Mouse (Mus musculus) CH12.LX (cell line): Measurements from ENCODE around the gene Gmds. TPM values are rescaled to one million over a fixed set of nuclear protein-coding genes. Genes with fewer than 3 reads are reported as not detected.

ENCODE experiments used
- DNase-seq: peaks from one replicate; pipeline ENCODE4 v3.0.0-alpha.2; 2013; ENCODE audit errors: extremely low read depth
- H3K27ac ChIP-seq: 2 replicates; pipeline ENCODE4 v1.5.1; 2012; ENCODE audit warnings: low read depth, mild to moderate bottlenecking, control low read depth, moderate library complexity; ENCODE audit not compliant: insufficient read depth
- H3K27me3 ChIP-seq: replicated peaks from 2 replicates; pipeline ENCODE3; 2012; ENCODE audit warnings: inconsistent platforms
- H3K36me3 ChIP-seq, 2 experiments: replicated peaks in 1 of 2; 2 replicates each; pipeline versions ENCODE3 to v1.6.1; 2012; ENCODE audit warnings: inconsistent platforms in 1 of 2, low read length in 1 of 2, mild to moderate bottlenecking in 1 of 2, mixed read lengths in 1 of 2, moderate library complexity in 1 of 2; ENCODE audit not compliant: control insufficient read depth in 1 of 2, insufficient read depth in 1 of 2
- H3K4me1 ChIP-seq, 2 experiments: 2 replicates each; pipeline ENCODE4 v1.6.1; 2012; ENCODE audit warnings: inconsistent platforms in 1 of 2, moderate library complexity in 1 of 2; ENCODE audit not compliant: insufficient read depth in 2 of 2, control insufficient read depth in 1 of 2
- H3K4me2 ChIP-seq: 2 replicates; pipeline ENCODE4 v1.6.1; 2012; ENCODE audit warnings: low read depth, mild to moderate bottlenecking, control low read depth; ENCODE audit not compliant: poor library complexity, insufficient read depth, severe bottlenecking
- H3K4me3 ChIP-seq, 3 experiments: fragments of 150-350 bp in 1 of 3; sonication (generic) in 1 of 3; replicated peaks in 1 of 3; 2 replicates each; pipeline versions ENCODE3 to v1.5.1; 2011 to 2012; ENCODE audit warnings: low read depth in 2 of 3, low read length in 2 of 3, mild to moderate bottlenecking in 2 of 3, moderate library complexity in 2 of 3, control low read depth in 1 of 3, improper control_type of control experiment in 1 of 3, inconsistent platforms in 1 of 3, mixed read lengths in 1 of 3; ENCODE audit not compliant: poor library complexity in 1 of 3
- H3K79me2 ChIP-seq: replicated peaks from 2 replicates; pipeline ENCODE4 v1.6.1; 2012; ENCODE audit warnings: mild to moderate bottlenecking, moderate library complexity; ENCODE audit not compliant: control insufficient read depth, poor library complexity, insufficient read depth, severe bottlenecking; ENCODE audit errors: extremely low read depth
- H3K9ac ChIP-seq: 2 replicates; pipeline ENCODE4 v1.6.1; 2012; ENCODE audit warnings: low read depth, mild to moderate bottlenecking, control low read depth, moderate library complexity; ENCODE audit not compliant: insufficient read depth
- H3K9me3 ChIP-seq: replicated peaks from 2 replicates; pipeline ENCODE3; 2012; ENCODE audit warnings: low read length, inconsistent platforms, mixed read lengths
- BHLHE40 ChIP-seq: IDR thresholded peaks from 2 replicates; pipeline ENCODE4 v1.6.1; 2011; ENCODE audit warnings: mild to moderate bottlenecking, low read depth, low read length, improper control_type of control experiment
- CHD1 ChIP-seq: IDR thresholded peaks from 2 replicates; pipeline ENCODE4 v1.6.1; 2012; ENCODE audit warnings: low read depth, low read length, improper control_type of control experiment, inconsistent platforms
- CTCF ChIP-seq, 2 experiments: IDR thresholded peaks in 1 of 2; conservative IDR thresholded peaks in 1 of 2; 2 replicates each; pipeline ENCODE4 v1.5.1; 2011 to 2012; ENCODE audit warnings: low read depth in 2 of 2, low read length in 2 of 2, improper control_type of control experiment in 1 of 2, inconsistent platforms in 1 of 2, mild to moderate bottlenecking in 1 of 2, moderate library complexity in 1 of 2
- E2F4 ChIP-seq: IDR thresholded peaks from 2 replicates; pipeline ENCODE4 v1.6.1; 2011; ENCODE audit warnings: low read depth, low read length, improper control_type of control experiment; ENCODE audit not compliant: insufficient replicate concordance
- EP300 ChIP-seq: IDR thresholded peaks from 2 replicates; pipeline ENCODE4 v1.6.1; 2011; ENCODE audit warnings: low read length, improper control_type of control experiment
- GABPA ChIP-seq: IDR thresholded peaks from 2 replicates; pipeline ENCODE4 v1.6.1; 2012; ENCODE audit warnings: low read depth, low read length, improper control_type of control experiment, inconsistent platforms; ENCODE audit not compliant: insufficient replicate concordance
- HCFC1 ChIP-seq: IDR thresholded peaks from 2 replicates; pipeline ENCODE4 v1.6.1; 2012; ENCODE audit warnings: low read depth, mild to moderate bottlenecking, inconsistent platforms, low read length, improper control_type of control experiment
- JUN ChIP-seq: IDR thresholded peaks from 2 replicates; pipeline ENCODE4 v1.6.1; 2011; ENCODE audit warnings: low read depth, mild to moderate bottlenecking, low read length, improper control_type of control experiment, moderate library complexity; ENCODE audit not compliant: insufficient read depth
- KAT2A ChIP-seq: IDR thresholded peaks from 2 replicates; pipeline ENCODE4 v1.6.1; 2012; ENCODE audit warnings: low read length, improper control_type of control experiment, inconsistent platforms; ENCODE audit not compliant: insufficient replicate concordance
- MAFK ChIP-seq: IDR thresholded peaks from 2 replicates; pipeline ENCODE4 v1.6.1; 2011; ENCODE audit warnings: low read length, improper control_type of control experiment; ENCODE audit not compliant: insufficient replicate concordance
- MAX ChIP-seq: IDR thresholded peaks from 2 replicates; pipeline ENCODE4 v1.6.1; 2011; ENCODE audit warnings: low read length, improper control_type of control experiment
- MAZ ChIP-seq: IDR thresholded peaks from 2 replicates; pipeline ENCODE4 v1.6.1; 2012; ENCODE audit warnings: low read depth, mild to moderate bottlenecking, inconsistent platforms, low read length, improper control_type of control experiment, moderate library complexity
- MEF2A ChIP-seq: IDR thresholded peaks from 2 replicates; pipeline ENCODE4 v1.6.1; 2014; ENCODE audit warnings: low read depth, mild to moderate bottlenecking, inconsistent platforms, low read length, improper control_type of control experiment, borderline replicate concordance
- NELFE ChIP-seq: IDR thresholded peaks from 2 replicates; pipeline ENCODE4 v1.6.1; 2011; ENCODE audit warnings: low read depth, low read length, improper control_type of control experiment
- PAX5 ChIP-seq: IDR thresholded peaks from 2 replicates; pipeline ENCODE4 v1.6.1; 2012; ENCODE audit warnings: low read length, inconsistent platforms, mixed read lengths
- POLR2A ChIP-seq: IDR thresholded peaks from 2 replicates; pipeline ENCODE4 v1.6.1; 2011; ENCODE audit warnings: low read depth, mild to moderate bottlenecking, improper control_type of control experiment, low read length
- POLR2AphosphoS2 ChIP-seq: IDR thresholded peaks from 2 replicates; pipeline ENCODE4 v1.6.1; 2011; ENCODE audit warnings: low read depth, low read length, improper control_type of control experiment
- RAD21 ChIP-seq: IDR thresholded peaks from 2 replicates; pipeline ENCODE4 v1.6.1; 2011; ENCODE audit warnings: low read depth, mild to moderate bottlenecking, low read length, improper control_type of control experiment, moderate library complexity
- SMC3 ChIP-seq: IDR thresholded peaks from 2 replicates; pipeline ENCODE4 v1.6.1; 2011; ENCODE audit warnings: low read depth, low read length, improper control_type of control experiment
- TBP ChIP-seq: conservative IDR thresholded peaks from 2 replicates; pipeline ENCODE4 v1.6.1; 2011; ENCODE audit warnings: low read depth, low read length, improper control_type of control experiment
- TCF12 ChIP-seq: IDR thresholded peaks from 2 replicates; pipeline ENCODE4 v1.6.1; 2014; ENCODE audit warnings: low read depth, mild to moderate bottlenecking, inconsistent platforms, low read length, improper control_type of control experiment
- USF2 ChIP-seq: conservative IDR thresholded peaks from 2 replicates; pipeline ENCODE4 v1.6.1; 2011; ENCODE audit warnings: low read depth, low read length, improper control_type of control experiment
- ZC3H11A ChIP-seq: IDR thresholded peaks from 2 replicates; pipeline ENCODE4 v1.6.1; 2012; ENCODE audit warnings: low read depth, mild to moderate bottlenecking, inconsistent platforms, low read length, improper control_type of control experiment
- ZKSCAN1 ChIP-seq: IDR thresholded peaks from 2 replicates; pipeline ENCODE4 v1.6.1; 2012; ENCODE audit warnings: low read depth, inconsistent platforms, low read length, improper control_type of control experiment, borderline replicate concordance
- ZMIZ1 ChIP-seq: IDR thresholded peaks from 2 replicates; pipeline ENCODE4 v1.6.1; 2012; ENCODE audit warnings: low read depth, mild to moderate bottlenecking, inconsistent platforms, low read length, improper control_type of control experiment
- ZNF384 ChIP-seq: IDR thresholded peaks from 2 replicates; pipeline ENCODE4 v1.6.1; 2012; ENCODE audit warnings: low read depth, low read length, improper control_type of control experiment, inconsistent platforms
- dilution Hi-C: fragments of 300-500 bp; cut with MboI; formaldehyde crosslinking; loops from 2 replicates; pipeline ENCODE4 v1.14.3; 2020; ENCODE audit warnings: low sequenced_read_pairs; ENCODE audit not compliant: extremely low pct_unique_long_range_greater_than_20kb, extremely low pct_ligation_motif_present
- in situ Hi-C: fragments of 300-500 bp; cut with MboI; formaldehyde crosslinking; loops from 3 replicates; pipeline ENCODE4 v1.14.3; 2019; ENCODE audit warnings: low sequenced_read_pairs, low pct_ligation_motif_present, low pct_unique_long_range_greater_than_20kb, mixed read lengths
- polyA plus RNA-seq: library from polyadenylated mRNA; unstranded; fragments of >175 nt; gene quantifications from 2 replicates; pipeline ENCODE4 v1.2.1, GENCODE M21; 2012; ENCODE audit warnings: low read depth; ENCODE audit not compliant: insufficient read length
- total RNA-seq, 2 experiments: library from RNA; depleted of rRNA; stranded (reverse); fragments of 300-350 nt in 1 of 2; fragments of >200 nt in 1 of 2; gene quantifications; 2 replicates each; pipeline ENCODE4 v1.2.3; 2012 to 2014

Gmds gene
- total and polyA plus RNA-seq, 3 experiments = 11.0 to 19.3 (median 15.1) TPM

DNA sequence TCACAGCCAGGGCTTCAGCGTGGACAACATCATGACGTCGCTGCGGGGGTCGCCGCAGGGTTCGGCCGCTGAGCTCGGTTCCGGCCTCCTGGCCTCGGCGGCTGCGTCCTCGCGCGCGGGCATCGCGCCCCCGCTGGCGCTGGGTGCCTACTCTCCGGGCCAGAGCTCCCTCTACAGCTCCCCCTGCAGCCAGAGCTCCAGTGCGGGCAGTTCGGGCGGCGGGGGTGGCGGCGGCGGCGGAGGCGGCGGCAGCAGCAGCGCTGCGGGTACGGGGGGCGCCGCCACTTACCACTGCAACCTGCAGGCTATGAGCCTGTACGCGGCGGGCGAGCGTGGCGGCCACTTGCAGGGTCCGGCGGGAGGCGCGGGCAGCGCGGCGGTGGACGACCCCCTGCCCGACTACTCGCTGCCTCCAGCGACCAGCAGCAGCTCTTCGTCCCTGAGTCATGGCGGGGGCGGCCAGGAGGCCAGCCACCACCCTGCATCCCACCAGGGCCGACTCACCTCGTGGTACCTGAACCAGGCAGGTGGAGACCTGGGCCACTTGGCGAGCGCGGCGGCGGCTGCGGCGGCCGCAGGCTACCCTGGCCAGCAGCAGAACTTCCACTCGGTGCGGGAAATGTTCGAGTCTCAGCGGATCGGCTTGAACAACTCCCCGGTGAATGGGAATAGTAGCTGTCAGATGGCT, 530.3 kb downstream of the Gmds start:
- Histone ChIP-seq H3K4me3 (no peak overlapping the region), H3K9me3 (peaks cover 28% of the 10 kb centered on the region)

DNA sequence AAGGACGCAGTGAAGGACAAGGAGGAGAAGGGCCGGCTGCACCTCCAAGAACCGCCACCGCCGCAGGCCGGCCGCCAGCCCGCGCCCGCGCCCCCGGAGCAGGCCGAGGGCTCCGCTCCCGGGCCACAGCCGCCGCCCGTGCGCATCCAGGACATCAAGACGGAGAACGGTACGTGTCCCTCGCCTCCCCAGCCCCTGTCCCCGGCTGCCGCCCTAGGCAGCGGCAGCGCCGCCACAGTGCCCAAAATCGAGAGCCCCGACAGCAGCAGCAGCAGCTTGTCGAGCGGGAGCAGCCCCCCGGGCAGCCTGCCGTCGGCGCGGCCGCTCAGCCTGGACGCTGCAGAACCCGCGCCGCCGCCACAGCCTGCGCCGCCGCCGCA, 530.8 kb downstream of the Gmds start:
- Histone ChIP-seq H3K9ac (no peak overlapping the region), H3K36me3 (peaks cover 0 to 2% of the 10 kb centered on the region in 2 experiments), H3K27me3 (no peaks in the 10 kb centered on the region)

More for the DNA sequence above, 530.3 kb downstream of the Gmds start:
- TF ChIP-seq CTCF (conservative IDR thresholded peaks at IDR 0.05 in 1 of 2, IDR thresholded peaks at IDR 0.05 in 1 of 2; ENCODE audit: low read depth in 2 of 2, low read length in 2 of 2) = no peak
- no peak for TF ChIP-seq MAFK
- no peak for TF ChIP-seq JUN
- no peak for TF ChIP-seq PAX5
- TF ChIP-seq NELFE = no peak
- no peak for TF ChIP-seq ZMIZ1
- TF ChIP-seq BHLHE40 = no peak
- TF ChIP-seq CHD1 = no peak
- TF ChIP-seq TCF12 = no peak
- TF ChIP-seq GABPA = no peak
- no peak for TF ChIP-seq TBP
- TF ChIP-seq POLR2A = no peak
- TF ChIP-seq MAZ = no peak
- no peak for TF ChIP-seq MEF2A
- TF ChIP-seq E2F4 = no peak
- TF ChIP-seq USF2 = no peak
- no peak for TF ChIP-seq SMC3
- TF ChIP-seq ZKSCAN1 = no peak
- no peak for TF ChIP-seq POLR2AphosphoS2
- no peak for TF ChIP-seq RAD21
- Histone ChIP-seq H3K9ac (no peak overlapping the region), H3K27ac (no peak overlapping the region), H3K36me3 (peaks cover 0 to 2% of the 10 kb centered on the region in 2 experiments), H3K4me2 (no peak overlapping the region), H3K79me2 (no peaks in the 10 kb centered on the region), H3K4me1 (no peaks in the 10 kb centered on the region), H3K27me3 (no peaks in the 10 kb centered on the region)
- no peak for DNase-seq
- dilution Hi-C loops (no loop called here), in situ Hi-C loops (loop anchor here (10.0 to 25.0 kb wide), 2 partner anchors 404 to 607 kb away; no protein-coding TSS in a partner anchor)

More for the DNA sequence above, 530.8 kb downstream of the Gmds start:
- in situ Hi-C loops = loop anchor here (10.0 to 25.0 kb wide), 2 partner anchors 405 to 607 kb away; no protein-coding TSS in a partner anchor
- no peak for DNase-seq
- Histone ChIP-seq H3K4me1 (no peaks in the 10 kb centered on the region), H3K9me3 (peaks cover 28% of the 10 kb centered on the region), H3K4me3 (no peak overlapping the region), H3K27ac (no peak overlapping the region), H3K79me2 (no peaks in the 10 kb centered on the region), H3K4me2 (no peak overlapping the region)
- no peak for TF ChIP-seq ZC3H11A
- no peak for TF ChIP-seq EP300
- TF ChIP-seq KAT2A = no peak
- no peak for TF ChIP-seq E2F4
- no peak for TF ChIP-seq CTCF (conservative IDR thresholded peaks at IDR 0.05 in 1 of 2, IDR thresholded peaks at IDR 0.05 in 1 of 2; ENCODE audit: low read depth in 2 of 2, low read length in 2 of 2)
- no peak for TF ChIP-seq PAX5
- TF ChIP-seq ZMIZ1 = no peak
- TF ChIP-seq ZNF384 = no peak
- no peak for TF ChIP-seq TBP
- no peak for TF ChIP-seq MAX
- no peak for TF ChIP-seq CHD1
- TF ChIP-seq HCFC1 = no peak
- dilution Hi-C loops = no loop called here
